Mouse (Mus musculus) embryonic facial prominence, embryonic 14.5 days (tissue): Measurements from ENCODE around the gene Ttc39b. TPM values are rescaled to one million over a fixed set of nuclear protein-coding genes. Genes with fewer than 3 reads are reported as not detected.
"Not testable (repeated sequence)": the region's sequence is repeated elsewhere in the genome, so short reads cannot be mapped to it uniquely, and the experiment has no call there.

ENCODE experiments used
- ATAC-seq: fragments of 200-750 bp; cut with Nextera tagmentation; 2 replicates; pipeline ENCODE4 v1.8.0; 2017; ENCODE audit warnings: low read depth, moderate number of reproducible peaks, moderate TSS enrichment
- DNase-seq: peaks from one replicate; pipeline ENCODE4 v3.0.0-alpha.2; 2015; ENCODE audit warnings: low spot score
- H3K27ac ChIP-seq: fragments of 300-500 bp; sonication (generic); replicated peaks from 2 replicates; pipeline ENCODE4 v1.5.1; 2014; ENCODE audit warnings: low read depth, mild to moderate bottlenecking, low read length, moderate library complexity
- H3K27me3 ChIP-seq: fragments of 300-500 bp; sonication (generic); replicated peaks from 2 replicates; pipeline ENCODE4 v1.6.1; 2014; ENCODE audit warnings: low read length; ENCODE audit not compliant: control insufficient read depth, insufficient read depth
- H3K36me3 ChIP-seq: fragments of 300-500 bp; sonication (generic); 2 replicates; pipeline ENCODE4 v1.6.1; 2014; ENCODE audit warnings: low read length, mixed read lengths; ENCODE audit not compliant: control insufficient read depth, insufficient read depth
- H3K4me1 ChIP-seq: fragments of 300-500 bp; sonication (generic); 2 replicates; pipeline ENCODE4 v1.6.1; 2014; ENCODE audit warnings: antibody characterized with exemption, low read length; ENCODE audit not compliant: control insufficient read depth, insufficient read depth
- H3K4me2 ChIP-seq: fragments of 300-500 bp; sonication (generic); 2 replicates; pipeline ENCODE4 v1.6.1; 2014; ENCODE audit warnings: low read depth, mild to moderate bottlenecking, low read length, moderate library complexity, mixed read lengths
- H3K4me3 ChIP-seq: fragments of 300-500 bp; sonication (generic); 2 replicates; pipeline ENCODE4 v1.5.1; 2014; ENCODE audit warnings: low read depth, mild to moderate bottlenecking, low read length
- H3K9ac ChIP-seq: fragments of 300-500 bp; sonication (generic); 2 replicates; pipeline ENCODE4 v1.6.1; 2014; ENCODE audit warnings: low read depth, mild to moderate bottlenecking, low read length, moderate library complexity, mixed read lengths
- H3K9me3 ChIP-seq: fragments of 300-500 bp; sonication (generic); 2 replicates; pipeline ENCODE4 v1.6.1; 2016; ENCODE audit warnings: low read length; ENCODE audit not compliant: control insufficient read depth
- WGBS: fragments of 180-500 bp; shearing (Covaris S2); extraction: QIAGEN DNeasy Blood & Tissue Kit; methylation state at CpG from one replicate; pipeline ENCODE4 v1.1.7; 2014; 5-methylcytosine and 5-hydroxymethylcytosine counted together
- polyA plus RNA-seq: library from polyadenylated mRNA; unstranded; fragments of >200 nt; fragmentation: Nextera tagmentation; extraction: Ambion mirVana; gene quantifications from 2 replicates; pipeline ENCODE4 v1.2.1, GENCODE M21; 2014

Gene Ttc39b
- polyA plus RNA-seq, 1 experiment from 2014 or later: 5.5 TPM

DNA sequence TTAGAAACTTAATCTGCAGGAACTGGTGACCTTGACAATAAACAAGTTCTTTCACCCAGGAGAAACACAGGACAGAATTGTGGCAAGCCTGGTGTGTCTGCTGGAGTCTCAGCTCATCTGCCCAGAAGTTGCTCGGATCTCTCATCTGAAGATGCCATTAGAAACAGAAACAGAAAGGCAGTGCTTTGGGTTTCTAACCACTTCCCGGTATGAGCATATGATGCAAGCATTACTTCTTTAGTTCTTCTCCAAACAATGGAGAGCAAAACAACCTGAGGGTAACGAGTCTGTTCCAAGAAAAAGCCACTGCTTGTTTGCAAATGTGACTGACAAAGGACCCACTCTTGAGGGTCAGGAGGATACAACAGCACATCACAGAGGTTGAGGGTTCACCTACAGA is 88.8 kb downstream of the Ttc39b start:
- 58% methylated on average over 1 of the region's 3 CpGs for WGBS
- H3K36me3 ChIP-seq, ATAC-seq: not testable (repeated sequence)

DNA sequence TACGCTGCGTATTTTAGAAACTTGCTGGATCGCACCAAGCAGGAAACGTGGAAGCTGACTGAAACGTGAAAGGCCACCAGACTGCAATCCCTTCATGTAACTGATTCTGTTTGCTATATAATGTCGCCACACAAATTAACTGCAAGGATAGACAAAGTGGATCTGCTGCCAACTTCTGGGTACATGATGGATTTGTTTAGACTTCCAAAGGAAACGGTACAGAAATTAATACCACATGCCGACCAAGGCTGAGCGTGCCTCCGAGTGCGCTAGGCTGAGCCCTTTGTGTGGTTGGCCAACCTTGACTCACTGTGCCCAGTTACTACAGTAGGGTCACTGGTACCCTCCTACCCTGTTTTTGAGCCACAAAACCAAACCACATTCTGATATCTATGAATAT is 89.3 kb downstream of the Ttc39b start:
- no peak overlapping the region for H3K9ac ChIP-seq
- 0 out of 2 replicates have a peak, but pooled peaks cover 3% of the 10 kb centered on the region for H3K9me3 ChIP-seq
- H3K4me3 ChIP-seq: no peak overlapping the region
- H3K27ac ChIP-seq: peak overlapping the region; percentile 61; the same call in 1 of the 2 replicates
- ATAC-seq: peak; percentile 60
- no peaks in the 10 kb centered on the region for H3K27me3 ChIP-seq
- DNase-seq: peak; percentile 90
- H3K36me3 ChIP-seq: no peaks in the 10 kb centered on the region
- H3K4me2 ChIP-seq: peak overlapping the region; percentile 2; the same call in 1 of the 2 replicates
- H3K4me1 ChIP-seq: peaks cover 35% of the 10 kb centered on the region
- 36% methylated on average over 11 of the region's 11 CpGs for WGBS

More for the DNA sequence above, 88.8 kb downstream of the Ttc39b start:
- not testable (repeated sequence) for H3K27me3 ChIP-seq, H3K4me2 ChIP-seq, H3K9me3 ChIP-seq, H3K4me3 ChIP-seq, H3K9ac ChIP-seq, DNase-seq
- peak overlapping the region; percentile 61; the same call in 1 of the 2 replicates for H3K27ac ChIP-seq
- peaks cover 35% of the 10 kb centered on the region for H3K4me1 ChIP-seq

DNA sequence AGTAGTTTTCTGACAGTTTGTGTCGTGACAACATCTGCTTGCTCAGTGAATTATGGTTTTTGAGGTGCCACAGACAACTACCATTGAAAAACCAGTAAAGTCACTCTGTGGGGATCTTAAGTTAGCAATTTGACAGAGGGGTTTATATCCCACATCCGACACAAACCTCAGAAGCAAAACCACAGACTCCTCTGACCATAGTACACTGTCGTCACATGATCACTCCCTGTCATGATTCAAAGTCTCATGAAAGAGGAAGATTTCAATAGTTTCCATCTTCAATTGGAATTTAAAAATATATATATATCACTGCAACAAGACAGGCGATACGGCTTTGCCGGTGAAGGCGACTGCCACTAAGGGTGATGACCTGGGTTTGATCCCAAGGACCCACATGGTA is 89.9 kb downstream of the Ttc39b start:
- DNase-seq (peak; percentile 37), ATAC-seq (no peak)
- WGBS: 75% methylated on average over 7 of the region's 7 CpGs
- H3K27ac ChIP-seq: peak overlapping the region; percentile 61
- H3K9me3 ChIP-seq: 0 out of 2 replicates have a peak, but pooled peaks cover 3% of the 10 kb centered on the region
- H3K4me1 ChIP-seq: peaks cover 35% of the 10 kb centered on the region
- no peaks in the 10 kb centered on the region for H3K27me3 ChIP-seq
- H3K4me3 ChIP-seq: no peak overlapping the region
- H3K9ac ChIP-seq: no peak overlapping the region
- H3K4me2 ChIP-seq: 0 out of 2 replicates have a peak overlapping the region, but pooled peaks have one; percentile 2
- no peaks in the 10 kb centered on the region for H3K36me3 ChIP-seq

DNA sequence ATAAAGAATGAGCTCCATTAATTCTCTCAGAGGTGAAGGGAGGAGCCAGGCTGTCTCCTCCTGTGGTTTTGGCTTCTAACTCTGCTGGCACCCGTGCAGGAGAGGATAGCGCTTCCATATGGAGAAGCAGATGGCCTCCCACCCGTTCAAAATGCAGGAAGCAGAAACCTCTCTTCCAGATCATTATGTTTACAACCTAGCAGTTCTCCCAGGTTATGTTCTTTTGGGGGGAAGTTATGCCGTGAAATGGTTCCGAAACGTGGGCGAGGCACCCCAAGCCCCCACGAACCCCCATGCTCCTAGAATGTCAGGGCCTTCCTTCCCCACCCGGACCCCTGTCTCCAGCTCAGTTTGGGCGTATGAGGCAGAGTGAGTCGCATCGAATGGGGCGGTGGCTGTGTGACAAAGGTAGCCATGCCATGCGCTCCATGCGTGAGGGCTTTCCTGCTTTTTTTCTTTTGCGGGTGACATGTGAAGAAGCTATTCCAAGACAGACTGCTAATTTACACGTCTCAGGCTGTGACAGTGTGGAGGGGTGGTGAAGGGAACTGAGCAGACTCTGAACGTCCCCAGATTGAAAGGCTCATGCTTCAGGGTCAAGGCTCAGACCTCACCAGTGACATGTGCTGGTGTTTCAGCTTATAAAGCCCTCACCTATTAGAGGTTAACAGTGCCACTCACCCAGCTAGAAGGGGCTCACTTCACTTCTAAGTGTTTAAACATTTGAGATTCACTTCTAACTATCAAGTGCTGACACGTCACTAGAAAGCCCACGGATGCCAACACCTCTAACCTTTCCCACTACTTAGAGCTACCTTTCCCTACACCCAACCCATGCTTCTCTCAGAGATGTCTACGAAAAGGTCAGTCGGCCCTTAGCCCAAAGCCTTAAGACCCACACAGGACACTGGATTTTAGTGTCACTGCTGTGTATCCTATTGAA is 90.6 kb downstream of the Ttc39b start:
- Histone ChIP-seq H3K4me3 (no peak overlapping the region), H3K4me1 (peaks cover 31% of the 10 kb centered on the region), H3K27me3 (no peaks in the 10 kb centered on the region), H3K4me2 (peak overlapping the region; percentile 28; the same call in 1 of the 2 replicates), H3K36me3 (no peaks in the 10 kb centered on the region), H3K27ac (peak overlapping the region; percentile 61; the same call in 1 of the 2 replicates), H3K9ac (0 out of 2 replicates have a peak overlapping the region, but pooled peaks have one; percentile 6), H3K9me3 (0 out of 2 replicates have a peak, but pooled peaks cover 3% of the 10 kb centered on the region)
- WGBS: 65% methylated on average over 22 of the region's 22 CpGs
- peak; percentile 55; the same call in 1 of the 2 replicates for ATAC-seq
- DNase-seq: peak; percentile 77

DNA sequence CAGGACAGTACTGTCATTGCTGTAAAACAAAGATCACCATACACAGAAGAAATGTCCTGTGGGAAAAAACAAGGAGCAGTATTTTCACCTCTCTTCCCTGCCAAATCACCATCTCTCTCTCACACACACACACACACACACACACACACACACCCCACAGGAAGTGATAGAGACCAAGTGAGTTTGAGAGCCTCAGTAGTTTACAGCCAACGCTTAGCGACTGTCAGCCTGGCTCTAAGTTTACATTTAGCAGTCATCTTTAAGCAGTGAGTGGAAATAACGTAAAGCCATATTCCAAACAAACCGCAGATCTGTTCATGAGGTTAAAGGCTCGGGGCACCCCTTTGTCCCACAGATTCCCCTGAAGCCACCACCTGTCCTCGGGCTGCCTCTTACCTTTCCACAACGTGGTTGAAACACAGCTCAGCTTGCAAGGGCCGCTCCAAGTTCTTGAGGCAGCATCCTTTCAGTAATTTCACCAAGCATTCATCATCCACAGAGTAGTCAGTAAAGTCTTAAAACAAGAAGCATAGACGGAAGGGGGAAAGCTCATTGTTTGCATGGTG is 91.7 kb downstream of the Ttc39b start:
- 0 out of 2 replicates have a peak, but pooled peaks cover 3% of the 10 kb centered on the region for H3K9me3 ChIP-seq
- H3K4me3 ChIP-seq: no peak overlapping the region
- H3K27ac ChIP-seq: peak overlapping the region; percentile 61
- 59% methylated on average over 9 of the region's 9 CpGs for WGBS
- no peak for DNase-seq
- no peak for ATAC-seq
- peaks cover 30% of the 10 kb centered on the region for H3K4me1 ChIP-seq
- H3K27me3 ChIP-seq: no peaks in the 10 kb centered on the region
- H3K36me3 ChIP-seq: no peaks in the 10 kb centered on the region
- 0 out of 2 replicates have a peak overlapping the region, but pooled peaks have one; percentile 6 for H3K9ac ChIP-seq
- H3K4me2 ChIP-seq: 0 out of 2 replicates have a peak overlapping the region, but pooled peaks have one; percentile 3

DNA sequence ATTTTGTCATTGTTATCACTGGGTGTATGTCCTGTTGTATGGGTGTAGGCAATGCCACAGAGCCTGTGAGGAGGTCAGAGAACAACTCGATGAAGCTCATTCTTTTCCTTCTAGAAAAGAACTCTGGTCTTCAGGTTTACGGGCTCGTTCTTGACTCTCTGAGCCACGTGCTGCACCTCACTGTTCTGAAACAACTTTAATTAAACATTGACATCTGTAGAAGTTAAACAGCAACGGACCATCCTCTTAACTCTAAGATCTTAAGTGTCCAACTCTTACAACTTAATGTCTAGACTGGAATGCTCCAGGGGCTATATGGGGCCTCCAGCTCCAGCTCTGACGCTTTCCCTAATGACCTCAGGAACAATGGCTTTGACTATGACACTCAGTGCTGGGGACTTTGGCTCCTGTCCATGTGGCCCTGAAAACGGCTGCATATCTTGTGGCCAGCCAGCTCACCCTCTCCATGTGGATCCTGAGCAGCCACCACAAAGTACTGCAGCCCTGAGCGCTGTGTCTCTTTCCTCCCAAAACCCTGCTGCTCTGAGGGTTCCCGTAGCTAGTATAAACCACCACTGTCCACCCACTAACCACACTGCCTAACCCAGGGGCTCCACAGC is 95.3 kb downstream of the Ttc39b start:
- Histone ChIP-seq H3K27me3 (no peaks in the 10 kb centered on the region), H3K9me3 (no peaks in the 10 kb centered on the region), H3K27ac (no peak overlapping the region), H3K9ac (no peak overlapping the region), H3K36me3 (no peaks in the 10 kb centered on the region), H3K4me3 (no peak overlapping the region), H3K4me1 (peaks cover 20% of the 10 kb centered on the region), H3K4me2 (no peak overlapping the region)
- DNase-seq (no peak), ATAC-seq (no peak)
- WGBS: 77% methylated on average over 9 of the region's 9 CpGs

DNA sequence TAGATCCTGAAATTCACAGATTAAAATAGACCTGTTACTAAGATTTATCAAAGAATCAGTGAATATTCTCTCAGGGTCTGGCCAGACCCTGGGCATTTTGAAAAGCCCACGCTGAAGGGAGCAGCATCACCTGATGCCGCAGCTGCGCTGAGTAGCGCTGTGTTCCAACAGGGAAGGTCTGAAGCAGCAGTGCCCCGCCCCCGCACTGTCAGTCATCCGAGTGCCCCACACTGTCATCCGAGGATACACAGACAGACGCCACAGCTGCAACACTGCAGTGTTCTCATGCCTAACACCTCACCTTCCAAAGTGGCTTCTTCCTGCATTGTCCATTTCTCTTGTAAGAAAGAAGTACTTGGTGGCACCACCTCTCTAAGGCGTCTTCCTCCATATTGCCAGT is 96.0 kb downstream of the Ttc39b start:
- WGBS: 63% methylated on average over 10 of the region's 10 CpGs
- DNase-seq: no peak
- no peak overlapping the region for H3K4me3 ChIP-seq
- H3K9me3 ChIP-seq: no peaks in the 10 kb centered on the region
- no peak overlapping the region for H3K9ac ChIP-seq
- ATAC-seq: no peak
- H3K27ac ChIP-seq: no peak overlapping the region
- H3K4me1 ChIP-seq: peaks cover 13% of the 10 kb centered on the region
- H3K36me3 ChIP-seq: no peaks in the 10 kb centered on the region
- no peaks in the 10 kb centered on the region for H3K27me3 ChIP-seq
- no peak overlapping the region for H3K4me2 ChIP-seq

DNA sequence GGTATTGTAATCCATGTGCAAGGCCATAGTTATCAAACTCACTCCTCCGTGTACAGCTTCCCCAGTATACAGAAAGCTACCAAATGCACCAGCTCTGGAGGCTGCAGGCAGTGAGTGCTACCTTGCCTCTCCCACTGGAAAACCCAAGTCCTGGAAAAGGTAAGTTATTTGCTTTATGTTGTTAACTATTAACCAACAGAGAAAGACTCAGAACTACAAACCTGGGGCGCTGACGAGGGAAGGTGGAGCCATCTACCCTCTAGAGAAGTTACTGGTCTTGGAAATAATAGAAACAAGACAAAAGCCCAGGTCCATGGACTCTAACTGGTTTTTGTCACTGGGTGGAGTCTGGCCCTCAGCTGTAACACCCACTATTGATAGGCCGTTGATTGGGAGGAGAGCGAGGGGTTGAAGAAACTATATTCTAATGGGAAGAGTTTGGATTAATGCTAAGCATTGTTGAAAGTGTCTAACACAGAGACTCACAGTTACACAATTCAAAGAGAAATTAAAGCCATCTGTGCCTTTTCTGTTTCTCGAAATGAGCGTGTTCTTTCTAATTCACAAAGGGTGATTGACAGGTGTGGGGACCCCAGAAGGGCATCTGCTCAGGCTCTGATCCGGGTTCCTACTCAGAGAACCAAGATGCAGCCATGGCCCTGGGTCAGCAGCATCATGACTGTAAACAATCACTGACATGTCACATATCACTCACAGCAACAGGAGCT is 98.3 kb downstream of the Ttc39b start:
- 65% methylated on average over 8 of the region's 8 CpGs for WGBS

More for the DNA sequence above, 98.3 kb downstream of the Ttc39b start:
- Histone ChIP-seq H3K4me2 (no peak overlapping the region), H3K27me3 (no peaks in the 10 kb centered on the region), H3K4me1 (peaks cover 3% of the 10 kb centered on the region; the same call in 1 of the 2 replicates), H3K9me3 (no peaks in the 10 kb centered on the region), H3K36me3 (no peaks in the 10 kb centered on the region), H3K4me3 (no peak overlapping the region), H3K27ac (no peak overlapping the region), H3K9ac (no peak overlapping the region)
- no peak for ATAC-seq
- DNase-seq: no peak
